Mouse (Mus musculus): ENCODE data around the gene Galnt9.

The Galnt9 gene

DNA sequence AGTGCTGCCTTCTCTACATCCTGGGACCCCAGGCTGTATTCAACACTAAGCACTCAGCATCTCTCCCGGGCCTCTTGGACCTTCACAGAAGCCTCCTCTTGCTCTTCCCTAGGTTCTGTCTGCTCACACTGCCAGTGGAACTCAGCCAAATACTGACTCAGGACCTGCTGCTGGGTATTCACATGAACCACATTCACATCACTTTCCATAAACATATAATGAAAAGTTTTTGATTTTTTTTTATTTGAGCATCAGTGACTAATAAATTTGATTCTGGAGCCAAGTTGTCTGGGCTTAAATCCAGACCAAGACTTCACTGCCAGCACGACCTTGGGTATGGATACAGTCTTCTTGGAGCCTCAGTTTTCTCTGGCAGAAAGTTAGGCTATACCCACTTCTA is 3.2 kb upstream of the Galnt9 start:
- no peak for DNase-seq

DNA sequence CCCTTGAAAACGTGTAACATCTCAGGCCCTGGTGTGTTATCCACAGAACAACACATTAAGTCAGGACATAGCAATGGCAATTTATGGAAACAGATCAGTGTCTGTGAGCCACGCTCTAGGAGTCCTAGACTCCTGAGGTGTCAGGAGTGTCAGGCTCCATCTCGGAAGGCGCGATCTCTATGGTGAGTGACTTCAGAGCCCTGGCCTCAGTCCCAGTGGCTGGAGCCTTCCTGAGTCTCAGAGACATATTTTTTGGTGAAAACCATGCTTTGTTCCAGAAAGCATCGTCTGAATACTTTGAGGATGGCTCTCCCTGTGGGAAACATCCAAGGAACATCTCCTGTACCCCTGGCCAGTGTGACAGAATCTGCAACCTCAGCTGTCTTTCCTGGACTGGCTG is 2.7 kb upstream of the Galnt9 start:
- no peak for DNase-seq

DNA sequence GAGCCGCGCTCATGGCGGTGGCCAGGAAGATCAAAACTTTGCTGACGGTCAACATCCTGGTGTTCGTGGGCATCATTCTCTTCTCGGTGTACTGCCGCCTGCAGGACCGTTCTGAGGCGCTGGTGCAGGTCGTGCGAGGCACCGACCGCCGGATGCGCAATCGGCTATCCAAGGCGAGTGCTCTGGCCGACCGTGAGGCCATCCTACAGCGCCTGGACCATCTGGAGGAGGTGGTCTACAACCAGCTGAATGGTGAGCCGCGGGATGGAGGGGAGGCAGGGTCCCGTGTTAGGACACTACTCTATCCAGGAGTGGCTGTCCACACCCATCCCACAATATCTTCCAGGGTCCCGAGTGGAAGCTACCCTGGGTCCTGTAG is 525 bp downstream of the Galnt9 start:
- no peak for DNase-seq

DNA sequence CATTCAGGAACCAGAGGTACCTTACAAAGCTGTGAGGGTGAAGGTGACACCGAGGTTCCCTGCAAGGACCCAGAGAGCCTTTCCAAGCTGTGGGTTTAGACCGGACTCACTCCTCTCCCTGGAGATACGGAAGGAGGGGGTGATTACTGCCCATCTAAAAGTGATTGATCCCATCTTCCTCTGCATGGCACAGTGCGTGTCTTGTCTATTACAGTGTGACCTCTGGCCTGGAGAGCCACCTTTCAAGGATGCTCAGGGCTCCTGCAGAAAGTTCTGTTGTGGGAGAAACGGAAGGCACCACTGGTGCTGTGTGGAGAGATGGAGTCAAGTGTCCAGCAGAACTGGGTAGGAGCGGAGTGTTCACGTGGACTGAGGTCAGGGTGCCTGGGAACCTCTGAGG is 1.2 kb downstream of the Galnt9 start:
- DNase-seq, result no peak

DNA sequence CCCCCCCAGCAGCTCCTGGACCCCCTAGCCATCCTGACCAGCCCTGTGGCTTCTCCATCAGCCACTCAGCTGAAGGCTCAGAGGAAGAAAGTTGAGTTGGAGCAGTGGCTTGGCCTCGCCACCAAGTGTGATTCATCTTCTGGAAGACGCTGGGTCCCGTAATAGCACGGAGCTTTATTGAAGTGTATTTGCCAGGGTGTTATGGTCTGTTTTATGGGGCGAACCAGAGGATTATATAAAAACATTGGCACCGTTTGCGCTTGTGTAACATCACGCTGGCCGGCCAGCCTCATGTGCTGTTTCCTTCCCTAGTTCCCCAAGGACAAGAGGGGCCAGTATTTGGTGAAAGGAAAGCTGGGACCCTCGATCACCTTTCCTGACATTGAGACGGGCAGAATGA is 2.0 kb downstream of the Galnt9 start:
- DNase-seq, result no peak

DNA sequence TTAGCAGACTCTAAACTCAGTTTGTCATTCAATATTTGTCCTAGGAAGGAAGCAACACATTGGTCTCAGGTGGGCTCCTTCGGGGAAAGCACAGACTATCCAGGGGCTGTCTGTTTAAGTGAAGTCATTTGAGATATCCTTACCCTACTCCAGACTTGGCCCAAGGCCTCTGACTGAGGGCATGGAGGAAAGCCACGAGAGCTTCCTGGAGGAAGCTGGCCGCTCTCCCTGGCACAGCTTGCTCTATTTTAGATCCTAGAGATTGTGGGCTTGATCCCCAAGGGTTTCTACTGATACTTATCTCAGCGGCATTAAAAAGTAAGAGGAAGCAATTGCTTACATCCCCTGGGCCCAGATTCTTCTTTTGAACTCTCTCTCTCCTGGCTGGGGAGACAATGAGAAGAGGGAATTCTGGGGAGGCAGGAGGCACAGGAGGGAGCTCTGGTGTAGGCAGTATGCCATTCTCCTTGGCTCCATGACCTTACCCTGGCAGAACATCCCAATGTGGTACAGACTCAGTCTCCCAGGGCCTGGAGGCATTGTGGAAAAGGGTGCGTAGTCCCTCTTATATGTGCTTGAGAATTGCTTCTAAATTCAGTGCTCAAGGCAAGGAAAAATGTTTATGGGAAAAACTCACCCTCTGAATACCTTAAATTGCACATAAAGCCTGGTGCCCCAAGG is 2.7 kb downstream of the Galnt9 start:
- no peak for DNase-seq

DNA sequence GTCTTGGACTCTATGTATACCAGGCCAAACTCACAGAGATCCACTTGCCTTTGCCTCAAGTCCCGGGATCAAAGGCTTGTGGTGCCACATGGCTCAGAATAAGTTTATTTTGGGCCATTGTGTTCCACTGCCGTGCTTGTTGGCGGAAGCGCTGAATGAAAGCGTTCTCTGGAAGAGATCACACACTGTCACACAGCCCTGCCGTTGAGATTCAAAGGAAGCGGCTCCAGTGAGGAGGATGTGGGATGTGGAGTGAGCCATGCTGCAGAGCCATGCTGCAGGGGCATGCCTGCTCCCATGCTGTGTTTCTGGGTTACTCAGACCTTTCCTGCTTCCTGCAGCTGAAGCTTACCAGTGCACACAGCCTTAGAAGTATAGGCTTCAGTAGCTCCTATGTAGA is 4.3 kb downstream of the Galnt9 start:
- no peak for DNase-seq

DNA sequence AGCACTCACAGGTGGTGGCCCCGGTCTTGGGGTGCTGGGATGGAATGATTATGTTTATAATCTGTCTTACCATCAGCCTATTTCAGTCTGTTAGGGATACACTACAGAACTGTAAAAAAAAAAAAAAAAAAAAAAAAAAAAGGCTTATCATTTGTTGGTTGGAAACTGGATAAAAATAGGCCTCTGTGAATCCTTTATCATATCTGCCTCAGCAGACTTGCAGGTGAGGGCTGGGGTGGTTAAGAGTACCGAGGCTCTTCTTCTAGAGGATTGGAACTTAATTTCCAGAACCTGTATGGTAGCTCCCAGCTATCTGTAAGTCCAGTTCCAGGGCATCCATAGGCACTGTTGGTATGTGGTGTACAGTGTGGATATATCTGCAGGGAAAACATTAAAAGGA is 6.0 kb downstream of the Galnt9 start:
- DNase-seq, result no peak

DNA sequence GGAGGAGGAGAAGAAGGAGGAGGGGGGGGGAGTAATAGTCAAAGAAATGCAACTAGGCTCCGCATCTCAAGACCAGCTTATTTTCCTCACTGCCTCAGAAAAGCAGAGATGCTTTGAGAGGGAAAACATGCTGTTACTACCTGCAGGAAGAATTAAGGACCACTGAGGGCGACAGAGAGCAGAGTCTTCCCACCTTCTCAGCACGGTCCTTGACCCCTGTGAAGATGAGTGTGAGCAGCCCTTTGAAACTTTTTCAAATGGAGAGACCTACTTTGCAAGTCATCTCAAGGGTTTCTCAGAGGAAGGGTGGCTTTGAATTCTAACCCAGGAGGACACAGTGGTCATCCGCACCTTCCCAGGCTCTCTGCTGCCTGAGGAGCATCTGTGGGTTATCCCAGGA is 6.7 kb downstream of the Galnt9 start:
- DNase-seq, result no peak

DNA sequence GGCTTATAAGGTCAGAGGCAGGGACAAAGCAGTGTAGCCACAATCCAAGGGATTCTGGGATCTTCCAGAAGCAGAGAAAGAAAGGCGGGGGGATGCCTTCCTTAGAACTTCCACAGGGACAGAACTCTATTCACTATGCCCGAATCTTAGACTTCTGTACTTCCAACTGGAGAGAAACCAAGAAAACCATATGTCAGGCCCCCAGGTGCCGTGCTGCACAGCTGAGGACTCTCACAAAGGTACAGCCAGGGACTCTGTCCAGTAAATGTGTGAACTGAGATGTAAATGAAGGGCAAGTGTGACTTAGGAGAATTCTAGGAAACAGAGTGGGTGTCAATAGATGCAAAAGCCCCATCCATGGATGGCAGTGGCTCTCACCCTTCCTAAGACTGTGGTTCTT is 7.8 kb downstream of the Galnt9 start:
- DNase-seq, result no peak

DNA sequence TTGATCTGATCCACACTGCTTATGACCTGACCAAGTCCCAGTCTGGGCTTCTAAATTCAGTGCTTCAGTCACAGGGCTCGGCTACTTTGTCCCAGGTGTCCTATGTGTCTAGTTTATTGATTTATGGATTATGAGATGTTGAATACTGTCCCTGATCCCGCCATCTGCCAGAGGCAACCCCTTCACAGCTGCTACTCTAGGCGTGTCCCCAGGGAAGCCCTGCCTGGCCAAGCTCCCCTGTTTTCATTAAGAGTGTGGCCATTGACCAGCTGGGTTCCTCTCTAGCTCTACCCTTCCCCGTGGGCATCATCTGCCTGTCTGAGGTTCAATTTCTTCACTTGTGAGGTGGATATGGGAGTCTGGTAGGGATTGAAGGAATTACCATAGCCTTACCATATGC is 9.2 kb downstream of the Galnt9 start:
- DNase-seq, result no peak

DNA sequence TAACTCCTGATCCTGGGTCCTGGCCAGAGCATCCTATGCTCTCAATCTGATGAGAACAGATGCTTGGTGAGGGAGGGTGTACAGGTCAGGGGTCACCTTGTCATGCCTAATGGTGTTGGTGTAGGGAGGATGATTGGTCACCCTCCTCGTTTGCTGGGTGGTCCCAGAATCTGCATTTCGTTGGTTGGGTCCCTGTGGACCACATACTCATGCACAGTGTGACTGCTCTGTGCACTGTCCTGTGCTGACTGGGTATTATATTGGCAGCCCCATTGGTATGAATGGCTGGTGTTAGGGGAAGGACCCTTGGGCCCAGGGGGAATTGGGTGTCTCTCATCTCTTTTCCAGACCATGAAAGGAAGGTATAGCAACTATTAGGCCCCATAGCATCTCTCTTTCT is 11.0 kb downstream of the Galnt9 start:
- DNase-seq, result no peak

DNA sequence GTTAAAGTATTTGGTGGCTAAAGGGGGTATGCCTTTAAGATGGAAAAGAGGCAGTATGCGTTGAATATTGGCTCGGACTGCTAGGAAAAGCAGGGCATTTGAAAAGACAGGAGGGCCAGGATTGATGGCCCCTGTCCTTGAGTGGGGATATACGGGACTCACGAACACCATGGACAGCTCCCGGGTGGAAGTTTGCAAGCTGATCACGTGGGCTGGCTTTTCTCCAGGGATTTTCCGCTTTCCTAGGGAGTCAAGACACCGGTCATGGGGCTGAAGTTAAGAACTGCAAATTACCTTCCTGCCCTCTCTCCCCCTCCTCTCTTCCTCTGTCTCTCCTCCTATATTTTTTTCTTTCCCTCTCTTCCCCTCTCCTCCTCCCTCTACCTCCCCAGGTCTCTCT is 14.2 kb downstream of the Galnt9 start:
- DNase-seq, result no peak

DNA sequence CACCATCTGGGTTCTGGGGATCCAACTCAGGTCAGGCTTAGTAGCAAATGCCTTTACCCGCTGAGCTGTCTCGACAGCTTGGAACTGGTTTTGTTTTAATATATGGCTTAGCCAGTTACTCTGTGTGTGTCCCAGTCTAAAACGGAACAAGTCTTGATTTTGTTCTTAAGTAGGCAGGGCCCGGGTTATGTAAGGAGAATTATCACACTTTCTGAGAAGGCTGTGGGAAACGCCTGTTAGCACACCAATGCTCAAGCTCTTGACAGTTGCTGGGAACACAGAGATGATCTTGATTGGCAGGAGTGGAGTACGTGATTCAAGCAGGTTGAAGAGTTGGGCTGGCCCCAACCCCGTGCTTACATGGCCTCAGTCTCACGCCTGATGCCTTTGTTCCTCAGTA is 15.5 kb downstream of the Galnt9 start:
- DNase-seq, result no peak

DNA sequence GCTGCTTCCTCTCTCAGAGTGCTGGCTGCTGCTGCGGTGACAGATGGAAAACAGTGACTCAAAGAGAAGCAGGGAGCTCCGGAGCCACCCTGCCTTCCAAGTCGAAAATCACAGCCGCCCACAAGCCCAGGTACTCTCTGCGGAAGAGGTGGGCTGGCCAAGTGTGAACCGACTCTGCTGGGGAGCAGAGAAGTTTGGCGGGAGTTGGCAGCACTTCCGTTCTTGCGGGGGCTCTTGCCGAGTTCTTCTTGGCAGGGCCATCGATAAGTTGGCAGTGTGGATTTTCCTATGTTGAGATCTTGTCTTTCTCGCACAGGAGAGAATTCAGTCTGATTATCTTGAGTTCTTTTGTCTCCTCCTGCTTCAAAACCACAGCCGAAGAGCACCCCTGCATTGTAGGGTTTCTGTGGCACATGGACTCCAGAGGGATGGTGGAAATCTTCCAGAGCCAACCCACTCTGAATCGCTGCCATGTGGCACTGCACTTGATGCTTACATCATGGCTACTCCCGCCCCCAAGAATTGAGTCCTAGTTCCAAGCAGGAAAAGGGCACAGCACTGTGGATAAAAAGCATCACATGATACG is 18.7 kb downstream of the Galnt9 start:
- no peak for DNase-seq

DNA sequence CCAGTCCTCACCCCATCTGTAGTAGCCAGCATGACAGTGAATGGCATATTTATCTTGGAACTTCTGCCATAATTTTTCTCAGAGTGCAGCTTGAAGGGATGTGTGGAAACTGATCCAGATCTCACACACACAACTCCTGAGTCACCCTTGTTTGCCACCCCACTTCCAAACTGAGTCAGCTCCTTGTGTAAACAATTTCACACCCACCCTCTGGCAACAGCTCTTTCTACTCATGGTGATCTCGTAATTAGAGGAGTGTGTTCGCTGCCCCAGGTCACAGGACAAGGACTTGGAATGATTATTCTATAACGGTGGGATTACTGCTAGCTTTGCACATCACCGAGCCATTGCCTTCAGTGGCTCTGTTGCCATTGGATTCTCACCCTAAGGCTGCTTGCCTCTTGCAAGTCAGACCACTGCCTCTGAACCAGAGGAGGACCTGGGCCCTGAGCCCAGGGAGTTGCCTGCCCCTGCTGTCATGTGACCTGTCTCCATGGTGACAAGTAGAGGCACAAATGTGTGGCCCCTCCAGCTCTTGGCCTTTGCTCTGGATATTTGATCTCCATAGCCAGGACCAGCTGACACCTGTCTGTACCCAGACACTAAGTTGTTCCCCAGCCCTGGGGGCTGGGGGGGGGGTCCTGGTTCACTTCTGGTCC is 21.0 kb downstream of the Galnt9 start:
- no peak for DNase-seq

DNA sequence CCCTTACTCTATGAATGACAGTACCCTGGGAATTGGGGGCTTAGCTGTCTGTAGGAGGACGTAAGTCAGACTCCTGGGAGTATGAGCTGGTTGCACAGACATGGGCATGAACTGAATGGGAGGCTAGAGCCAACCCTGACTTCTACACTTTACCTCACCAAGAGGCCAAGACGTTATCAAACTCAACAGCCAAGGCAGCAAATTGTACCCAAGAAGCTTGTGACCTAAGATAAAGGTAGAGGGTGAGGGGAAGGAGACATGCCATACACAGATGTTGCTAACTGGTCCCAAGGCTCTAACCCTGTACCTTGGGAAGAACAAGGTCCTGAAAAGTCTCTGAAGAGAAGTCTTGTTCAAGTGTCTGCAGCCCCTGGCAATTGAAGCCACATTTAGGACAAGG is 23.4 kb downstream of the Galnt9 start:
- no peak for DNase-seq

DNA sequence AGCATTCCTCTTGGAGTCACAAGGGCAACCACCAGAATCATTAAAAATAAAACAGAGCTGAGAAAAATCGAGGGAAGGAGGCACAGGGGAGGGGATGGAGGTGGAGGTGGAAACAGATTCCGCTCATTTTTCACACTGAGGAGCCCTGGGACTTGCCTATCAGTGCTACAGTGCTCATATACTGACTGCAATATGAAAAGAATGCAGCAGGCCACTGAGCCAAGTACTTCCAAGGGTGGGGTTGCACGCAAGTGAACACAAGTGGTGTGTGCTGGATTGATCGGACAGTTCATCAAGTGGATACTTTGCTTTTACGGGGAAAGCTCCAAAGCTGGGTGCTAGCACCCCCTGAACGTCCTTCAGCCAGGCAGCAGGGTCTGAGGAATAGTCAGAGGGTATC is 30.7 kb downstream of the Galnt9 start:
- no peak for DNase-seq

DNA sequence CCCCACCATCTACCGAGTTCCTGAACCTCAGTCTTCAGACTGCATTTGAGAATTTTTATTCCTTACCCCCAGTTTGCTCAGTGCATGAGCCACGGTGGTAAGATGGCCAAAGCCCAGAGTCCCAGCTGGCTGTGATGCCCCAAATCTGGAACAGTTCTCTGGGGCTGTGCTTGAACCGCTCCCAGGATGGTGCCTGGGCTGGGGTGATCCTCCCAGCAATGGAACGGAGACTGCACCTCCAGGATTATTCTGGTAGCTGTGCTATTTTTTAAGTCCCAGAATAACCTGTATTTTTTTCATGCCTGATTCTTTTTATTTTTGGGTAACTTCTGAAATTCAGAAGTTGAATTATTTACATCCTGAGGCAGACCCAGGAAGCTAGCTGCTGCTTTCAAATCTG is 35.1 kb downstream of the Galnt9 start:
- DNase-seq, result no peak

DNA sequence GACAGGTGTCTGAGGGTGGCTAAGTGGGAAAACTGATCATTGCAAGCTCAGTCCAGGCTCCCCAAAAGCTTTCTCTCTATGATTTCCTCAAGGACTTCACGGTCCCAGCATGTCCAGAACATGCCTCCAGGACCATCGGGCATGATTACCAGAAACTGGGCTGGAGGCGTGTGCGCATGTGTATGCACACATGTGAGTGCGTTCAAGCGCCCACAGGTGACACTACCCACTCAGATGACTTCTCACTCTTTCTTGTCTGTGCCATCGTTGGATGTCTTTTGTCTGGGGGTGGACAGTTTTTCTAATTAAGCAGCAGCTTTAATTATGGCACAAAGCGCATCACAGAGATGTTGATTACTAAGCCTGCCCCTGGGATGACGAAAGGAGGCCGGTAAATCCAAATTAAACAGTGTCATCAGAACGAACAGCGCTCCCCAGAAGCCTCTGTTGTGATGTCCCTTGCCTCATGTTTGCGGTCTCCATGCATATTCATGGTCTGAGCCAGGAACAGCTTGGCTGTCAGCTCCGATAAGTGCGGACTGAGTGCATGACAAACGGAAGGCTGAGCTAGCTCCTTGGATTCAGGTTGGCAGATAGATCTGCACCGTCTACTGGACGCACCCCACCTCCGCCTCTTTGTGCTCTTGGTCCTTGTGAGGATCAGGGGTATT is 36.5 kb downstream of the Galnt9 start:
- no peak for DNase-seq

DNA sequence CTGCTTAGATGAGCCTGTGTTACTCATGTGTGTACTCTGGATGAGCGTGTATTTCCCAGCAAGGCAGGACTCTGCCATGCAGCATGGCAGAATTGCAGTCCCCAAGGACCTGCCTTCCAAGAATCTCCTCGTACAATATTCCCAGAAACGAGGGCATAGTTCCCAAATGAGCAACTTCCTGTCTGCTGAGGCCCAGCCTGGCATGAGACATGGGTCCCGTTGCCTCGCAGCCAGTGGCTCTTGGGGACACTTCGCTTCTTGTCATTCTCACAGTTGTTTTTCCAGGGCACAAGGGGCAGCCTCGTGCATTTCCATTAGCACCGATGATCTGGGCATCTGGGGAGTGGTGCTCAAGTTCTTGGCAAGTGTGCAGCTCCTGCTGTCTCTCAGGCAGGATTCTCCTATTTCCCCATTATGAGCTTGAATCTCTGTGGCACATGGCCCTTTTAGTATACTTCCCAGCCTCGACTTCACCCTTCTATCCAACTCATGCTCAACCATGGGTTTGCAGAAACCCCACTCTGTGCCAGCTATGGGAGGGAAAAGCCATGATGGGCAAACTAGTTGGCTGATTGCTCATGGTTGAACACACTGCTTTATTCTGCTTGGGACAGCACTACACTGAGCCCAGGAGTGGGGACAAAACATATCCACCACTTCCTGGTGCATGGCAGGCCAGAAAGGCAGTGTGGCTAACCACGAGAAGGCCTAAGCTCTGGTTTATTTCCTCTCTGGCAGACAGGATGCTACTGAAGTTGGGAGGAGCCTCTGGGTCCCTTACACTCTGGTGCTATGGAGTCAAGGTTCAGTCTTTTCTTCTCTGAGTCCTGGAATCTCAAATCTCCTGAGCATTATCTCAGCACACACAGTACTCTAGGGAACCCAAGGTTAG is 38.7 kb downstream of the Galnt9 start:
- DNase-seq, result peak; percentile 15

DNA sequence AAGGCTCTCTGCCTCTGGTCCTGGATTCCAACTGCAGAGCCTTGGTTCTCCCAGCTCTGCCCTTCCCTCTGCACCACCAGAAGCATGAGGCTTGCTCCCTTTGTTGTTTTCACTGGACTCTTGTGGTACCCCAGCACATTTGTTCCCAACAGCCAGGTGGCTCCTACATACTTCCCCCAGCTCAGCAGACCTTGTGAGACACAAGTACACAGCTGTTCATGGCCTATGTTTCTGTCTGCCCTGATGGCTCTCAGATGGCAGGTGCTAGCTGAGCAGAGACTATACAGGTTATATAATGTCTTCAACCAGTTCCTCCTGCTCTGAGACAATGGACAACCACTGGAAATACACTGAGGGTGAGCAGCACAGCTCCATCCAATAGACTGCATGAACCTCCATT is 43.3 kb downstream of the Galnt9 start:
- DNase-seq, result no peak

DNA sequence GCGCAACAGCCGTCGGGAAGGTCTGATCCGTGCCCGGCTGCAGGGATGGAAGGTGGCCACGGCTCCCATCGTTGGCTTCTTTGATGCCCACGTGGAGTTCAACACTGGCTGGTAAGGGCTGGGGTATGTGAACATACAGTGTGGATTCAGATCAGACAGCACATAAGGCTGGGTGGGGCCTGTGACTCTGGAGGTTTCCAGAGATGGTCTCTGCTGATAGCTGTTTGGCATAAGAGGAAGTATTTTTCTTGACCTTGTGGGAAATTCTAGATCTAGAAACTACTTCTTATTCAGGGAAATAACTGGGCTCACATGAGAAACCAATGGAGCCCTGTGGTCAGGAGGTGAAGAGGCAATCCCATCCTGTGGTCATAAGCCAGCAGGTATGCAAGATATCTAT is 45.7 kb downstream of the Galnt9 start:
- no peak for DNase-seq

Data from thymus, postnatal 14 days (tissue).